Mouse (Mus musculus): Measurements from ENCODE around the gene Fnbp1.

The Fnbp1 gene

GRCm38 (mm10) chr2:31150762-31151161, 9.0 kb upstream of the Fnbp1 start:
- no peak for DNase-seq

GRCm38 (mm10) chr2:31147054-31147453, 5.2 kb upstream of the Fnbp1 start:
- no peak for DNase-seq

- no peak for DNase-seq
Observed at GRCm38 (mm10) chr2:31144901-31145300, 3.1 kb upstream of the Fnbp1 start.

GRCm38 (mm10) chr2:31143768-31144695, 2.2 kb upstream of the Fnbp1 start:
- no peak for DNase-seq

GRCm38 (mm10) chr2:31143326-31143725, 1.5 kb upstream of the Fnbp1 start:
- no peak for DNase-seq

- DNase-seq: peak; percentile 27 to 55
Observed at GRCm38 (mm10) chr2:31142505-31142904, 697 bp upstream of the Fnbp1 start.

- DNase-seq: peak; percentile 59 to 69
Observed at GRCm38 (mm10) chr2:31141074-31141866, 538 bp downstream of the Fnbp1 start.

GRCm38 (mm10) chr2:31140772-31141073, 1.1 kb downstream of the Fnbp1 start:
- no peak for DNase-seq

GRCm38 (mm10) chr2:31139991-31140771, 1.6 kb downstream of the Fnbp1 start:
- no peak for DNase-seq

- DNase-seq: no peak
Observed at GRCm38 (mm10) chr2:31139174-31139632, 2.6 kb downstream of the Fnbp1 start.

GRCm38 (mm10) chr2:31137018-31137590, 4.7 kb downstream of the Fnbp1 start:
- DNase-seq: no peak

- peak in 1 of 2 experiments; percentile 38 for DNase-seq
Observed at GRCm38 (mm10) chr2:31136338-31136737, 5.5 kb downstream of the Fnbp1 start.

GRCm38 (mm10) chr2:31135512-31135931, 6.3 kb downstream of the Fnbp1 start:
- peak; percentile 46 to 57 for DNase-seq

GRCm38 (mm10) chr2:31133981-31134380, 7.8 kb downstream of the Fnbp1 start:
- no peak for DNase-seq

- peak; percentile 60 to 72 for DNase-seq
Observed at GRCm38 (mm10) chr2:31132682-31133081, 9.1 kb downstream of the Fnbp1 start.

- peak; percentile 49 to 61 for DNase-seq
Observed at GRCm38 (mm10) chr2:31130815-31131299, 11.0 kb downstream of the Fnbp1 start.

GRCm38 (mm10) chr2:31129742-31130518, 11.9 kb downstream of the Fnbp1 start:
- DNase-seq: no peak

GRCm38 (mm10) chr2:31127899-31128298, 13.9 kb downstream of the Fnbp1 start:
- no peak for DNase-seq

GRCm38 (mm10) chr2:31127219-31127618, 14.6 kb downstream of the Fnbp1 start:
- peak in 1 of 2 experiments; percentile 25 for DNase-seq

GRCm38 (mm10) chr2:31126048-31126447, 15.8 kb downstream of the Fnbp1 start:
- DNase-seq: no peak

- no peak for DNase-seq
Observed at GRCm38 (mm10) chr2:31125156-31125555, 16.7 kb downstream of the Fnbp1 start.

Measured in kidney, postnatal 4 days (tissue).